Mouse (Mus musculus) lung, adult 2 months (tissue): ENCODE results near the gene E130208F15Rik. TPM values are rescaled to one million over a fixed set of nuclear protein-coding genes. Genes with fewer than 3 reads are reported as not detected.

Source experiments
- DNase-seq: peaks from one replicate; pipeline ENCODE4 v3.0.0; 2022
- H3K4me1 ChIP-seq: fragments of 200-500 bp; 2 replicates; pipeline ENCODE4 v1.6.1; 2011; ENCODE audit warnings: low read length; ENCODE audit not compliant: control insufficient read depth, insufficient read depth
- H3K4me3 ChIP-seq: fragments of 200-500 bp; replicated peaks from 2 replicates; pipeline ENCODE3; 2011; ENCODE audit warnings: low read depth, mild to moderate bottlenecking, control low read depth, low read length; ENCODE audit errors: extremely low read depth
- CTCF ChIP-seq: fragments of 200-500 bp; IDR thresholded peaks from 2 replicates; pipeline ENCODE4 v1.5.1; 2011; ENCODE audit warnings: mild to moderate bottlenecking, low read length, control low read depth; ENCODE audit not compliant: insufficient read depth
- POLR2A ChIP-seq: fragments of 200-500 bp; IDR thresholded peaks from 2 replicates; pipeline ENCODE4 v1.6.1; 2011; ENCODE audit warnings: low read depth, mild to moderate bottlenecking, control low read depth, low read length, borderline replicate concordance; ENCODE audit errors: extremely low read depth
- WGBS: fragments of 180-500 bp; shearing (Covaris S2); methylation state at CpG from one replicate; pipeline ENCODE4 v1.1.7; 2018; 5-methylcytosine and 5-hydroxymethylcytosine counted together
- polyA plus RNA-seq: library from polyadenylated mRNA; depleted of rRNA; stranded (reverse); fragments of >200 nt; gene quantifications from 2 replicates; pipeline ENCODE4 v1.2.3, GENCODE M21; 2012

The E130208F15Rik gene
- polyA plus RNA-seq, 1 experiment: 0.50 TPM

GRCm38 (mm10) chr7:30288046-30288445, 33.5 kb upstream of the E130208F15Rik start:
- TF ChIP-seq POLR2A (no peak), CTCF (no peak)
- Histone ChIP-seq H3K4me3 (no peak overlapping the region), H3K4me1 (no peaks in the 10 kb centered on the region)

DNA sequence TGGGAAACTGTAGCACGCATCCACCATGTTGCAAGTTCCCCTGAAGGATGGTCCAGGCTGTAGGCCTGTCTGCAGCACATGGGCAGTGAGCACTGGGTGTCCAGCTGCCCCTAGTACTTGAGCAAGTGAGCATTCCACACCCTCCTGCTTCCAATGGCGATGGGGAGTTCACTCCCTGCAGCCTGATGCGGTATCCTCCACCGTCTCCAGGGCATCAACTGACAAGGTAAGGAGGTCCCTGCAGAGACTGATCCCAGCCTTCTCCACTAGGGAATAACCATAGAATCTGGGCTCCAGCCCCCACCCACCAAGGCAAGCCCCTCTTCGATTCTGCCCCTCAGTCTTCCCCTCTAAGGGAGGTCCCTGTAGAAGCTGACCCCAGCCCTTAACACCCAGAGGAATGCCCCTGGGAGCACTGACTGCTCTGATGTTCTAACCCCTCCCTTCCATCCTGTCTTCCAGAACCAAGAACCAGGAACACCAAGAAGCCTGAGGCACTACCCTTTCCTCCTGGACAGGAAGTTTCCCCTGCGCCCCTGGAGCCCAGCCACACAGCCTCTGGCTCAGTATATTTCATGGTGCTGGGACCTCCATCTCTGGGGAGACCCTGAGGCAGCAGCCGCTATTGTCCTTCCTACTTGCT, 32.3 kb upstream of the E130208F15Rik start:
- TF ChIP-seq POLR2A (no peak), CTCF (no peak)
- DNase-seq: no peak
- whole genome bisulfite sequencing: 65% methylated on average over 7 of the region's 7 CpGs
- Histone ChIP-seq H3K4me3 (no peak overlapping the region), H3K4me1 (no peaks in the 10 kb centered on the region)

More at GRCm38 (mm10) chr7:30288046-30288445, 33.5 kb upstream of the E130208F15Rik start:
- no peak for DNase-seq
- WGBS: 61% methylated on average over 6 of the region's 6 CpGs

DNA sequence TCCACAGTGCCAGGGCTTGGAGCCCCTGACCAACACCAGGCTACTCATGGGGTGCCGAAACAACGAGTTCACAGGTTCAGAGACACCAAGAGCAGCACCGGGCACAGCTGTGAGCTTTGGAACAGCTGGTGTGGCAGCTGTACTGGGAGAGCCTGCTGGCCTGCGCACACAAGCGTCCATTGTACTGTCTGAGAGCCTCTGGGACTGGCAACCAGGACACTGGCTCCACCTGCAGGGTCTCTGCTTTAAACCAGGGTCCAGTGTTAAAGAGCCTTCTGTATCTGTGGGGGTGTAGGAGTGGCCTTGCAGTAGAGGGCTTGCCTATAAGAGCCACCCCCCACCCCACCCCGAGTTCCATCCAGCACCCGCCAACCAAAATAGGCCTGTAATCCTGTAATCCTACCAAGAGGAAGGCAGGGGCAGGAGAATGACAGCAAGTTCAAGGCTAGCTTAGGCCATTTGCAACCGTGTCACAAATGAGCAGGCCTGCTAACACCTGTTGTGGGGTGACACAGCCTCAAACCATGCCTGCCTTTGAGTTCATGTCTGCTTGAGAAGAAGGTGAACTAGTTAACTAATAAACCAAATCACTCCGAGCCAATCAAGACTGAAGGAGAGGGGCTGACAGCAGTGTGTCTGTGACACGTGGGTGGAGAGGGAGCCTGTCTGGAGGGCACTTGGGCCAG, 31.7 kb upstream of the E130208F15Rik start:
- H3K4me1 ChIP-seq: no peaks in the 10 kb centered on the region
- no peak overlapping the region for H3K4me3 ChIP-seq
- 63% methylated on average over 10 of the region's 10 CpGs for WGBS
- TF ChIP-seq POLR2A: no peak
- TF ChIP-seq CTCF: no peak
- no peak for DNase-seq

GRCm38 (mm10) chr7:30291215-30292131, 30.1 kb upstream of the E130208F15Rik start, which contains the start of gene Clip3:
TSS of gene Clip3 (plus strand) at chr7:30291728.
- WGBS: 8% methylated on average over 35 of the region's 35 CpGs
- peak; percentile 18 for DNase-seq
- Histone ChIP-seq H3K4me1 (no peaks in the 10 kb centered on the region), H3K4me3 (peak within 1 kb of the TSS; percentile 65)
- TF ChIP-seq POLR2A (peak; percentile 51; the same call in 1 of the 2 replicates), CTCF (no peak)

DNA sequence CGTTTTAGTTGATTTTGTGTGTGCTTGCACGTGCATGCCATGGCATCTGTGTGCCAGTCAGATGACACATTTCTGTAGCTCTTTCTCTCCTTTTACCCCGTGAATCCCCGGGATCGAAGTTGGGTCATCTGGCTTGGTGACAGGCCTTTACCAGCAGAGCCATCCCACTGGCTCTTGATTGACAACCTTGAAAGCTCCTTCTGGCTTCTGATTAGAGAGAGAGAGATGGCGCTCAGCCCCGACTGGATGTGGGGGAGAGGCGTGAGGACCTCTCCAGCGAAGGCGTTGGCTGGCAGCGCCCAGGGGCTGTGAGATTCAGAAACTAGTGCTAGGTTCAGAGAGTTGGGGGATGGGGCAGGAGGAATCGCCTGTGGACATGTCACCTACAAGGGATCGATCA, 27.7 kb upstream of the E130208F15Rik start:
- 75% methylated on average over 13 of the region's 13 CpGs for WGBS
- DNase-seq: no peak
- TF ChIP-seq POLR2A: no peak
- Histone ChIP-seq H3K4me3 (no peak overlapping the region), H3K4me1 (no peaks in the 10 kb centered on the region)

- TF ChIP-seq CTCF (no peak), POLR2A (no peak)
- 77% methylated on average over 5 of the region's 5 CpGs for WGBS
- H3K4me3 ChIP-seq: no peak overlapping the region
- no peak for DNase-seq
- H3K4me1 ChIP-seq: no peaks in the 10 kb centered on the region
Observed at GRCm38 (mm10) chr7:30294296-30294695, 27.2 kb upstream of the E130208F15Rik start.

DNA sequence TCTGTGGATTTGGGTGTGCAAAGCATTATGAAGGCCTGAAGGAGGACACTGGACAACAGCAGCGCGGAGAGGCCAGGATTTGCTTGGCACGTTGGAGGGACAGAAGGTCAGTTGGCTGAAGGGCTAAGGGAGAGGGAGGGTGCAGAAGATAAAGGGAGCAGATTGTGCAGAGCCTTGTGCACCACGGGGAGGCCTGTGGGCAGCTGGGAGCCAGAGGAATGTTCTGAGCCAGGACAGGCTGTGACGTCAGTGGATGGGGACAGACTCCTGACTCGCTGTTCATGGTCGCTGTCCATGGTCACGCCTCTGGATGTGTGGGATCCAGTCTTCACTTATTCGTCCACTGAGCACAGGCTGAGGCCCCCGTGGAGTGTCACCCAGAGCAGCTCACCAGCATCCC, 26.4 kb upstream of the E130208F15Rik start:
- no peak for DNase-seq
- Histone ChIP-seq H3K4me1 (no peaks in the 10 kb centered on the region), H3K4me3 (no peak overlapping the region)
- TF ChIP-seq CTCF: no peak
- TF ChIP-seq POLR2A: no peak
- WGBS: 47% methylated on average over 10 of the region's 10 CpGs

GRCm38 (mm10) chr7:30296816-30297215, 24.7 kb upstream of the E130208F15Rik start:
- 91% methylated on average over 15 of the region's 15 CpGs for WGBS
- no peak for DNase-seq
- no peaks in the 10 kb centered on the region for H3K4me1 ChIP-seq
- no peak overlapping the region for H3K4me3 ChIP-seq
- no peak for TF ChIP-seq CTCF
- no peak for TF ChIP-seq POLR2A

GRCm38 (mm10) chr7:30297266-30297665, 24.3 kb upstream of the E130208F15Rik start:
- H3K4me3 ChIP-seq: no peak overlapping the region
- TF ChIP-seq POLR2A: no peak
- no peaks in the 10 kb centered on the region for H3K4me1 ChIP-seq
- no peak for DNase-seq
- WGBS: 78% methylated on average over 16 of the region's 16 CpGs
